Mouse (Mus musculus) kidney, embryonic 16.5 days (tissue): ENCODE results near the gene Psmb11. TPM values are rescaled to one million over a fixed set of nuclear protein-coding genes. Genes with fewer than 3 reads are reported as not detected.
"Not testable (repeated sequence)": the region's sequence is repeated elsewhere in the genome, so short reads cannot be mapped to it uniquely, and the experiment has no call there.

Experiments
- ATAC-seq: fragments of 200-750 bp; cut with Nextera tagmentation; 2 replicates; pipeline ENCODE4 v1.8.0; 2017; ENCODE audit warnings: moderate TSS enrichment; ENCODE audit not compliant: low FRiP score, low TSS enrichment
- H3K27ac ChIP-seq: fragments of 300-500 bp; sonication (generic); 2 replicates; pipeline ENCODE4 v1.5.1; 2014; ENCODE audit warnings: low read length
- H3K27me3 ChIP-seq: fragments of 300-500 bp; sonication (generic); 2 replicates; pipeline ENCODE4 v1.6.1; 2014; ENCODE audit warnings: low read length, control low read depth, mixed read lengths; ENCODE audit not compliant: insufficient read depth
- H3K36me3 ChIP-seq: fragments of 300-500 bp; sonication (generic); 2 replicates; pipeline ENCODE4 v1.6.1; 2014; ENCODE audit warnings: low read length, control low read depth, mixed read lengths; ENCODE audit not compliant: insufficient read depth
- H3K4me1 ChIP-seq: fragments of 300-500 bp; sonication (generic); 2 replicates; pipeline ENCODE4 v1.6.1; 2014; ENCODE audit warnings: low read length, control low read depth, mixed read lengths; ENCODE audit not compliant: insufficient read depth
- H3K4me2 ChIP-seq: fragments of 300-500 bp; sonication (generic); replicated peaks from 2 replicates; pipeline ENCODE4 v1.6.1; 2014; ENCODE audit warnings: low read depth, low read length
- H3K4me3 ChIP-seq: fragments of 300-500 bp; sonication (generic); 2 replicates; pipeline ENCODE4 v1.5.1; 2014; ENCODE audit warnings: mild to moderate bottlenecking, low read length
- H3K9ac ChIP-seq: fragments of 300-500 bp; sonication (generic); replicated peaks from 2 replicates; pipeline ENCODE4 v1.6.1; 2014; ENCODE audit warnings: low read length
- H3K9me3 ChIP-seq: fragments of 300-500 bp; sonication (generic); 2 replicates; pipeline ENCODE4 v1.6.1; 2016; ENCODE audit warnings: low read length, control low read depth
- WGBS: fragments of 180-500 bp; shearing (Covaris S2); extraction: QIAGEN DNeasy Blood & Tissue Kit; methylation state at CpG from one replicate; pipeline ENCODE4 v1.1.7; 2014; 5-methylcytosine and 5-hydroxymethylcytosine counted together
- polyA plus RNA-seq: library from polyadenylated mRNA; unstranded; fragments of >200 nt; fragmentation: Nextera tagmentation; extraction: Ambion mirVana; gene quantifications from 2 replicates; pipeline ENCODE4 v1.2.1, GENCODE M21; 2015

Psmb11 gene
- polyA plus RNA-seq, 1 experiment from 2014 or later: 0.07 TPM

- Histone ChIP-seq H3K9me3 (no peaks in the 10 kb centered on the region), H3K27ac (no peak overlapping the region), H3K9ac (no peak overlapping the region), H3K4me3 (no peak overlapping the region), H3K4me2 (no peak overlapping the region), H3K36me3 (peaks cover 9% of the 10 kb centered on the region; the same call in 1 of the 2 replicates), H3K4me1 (peaks cover 24% of the 10 kb centered on the region), H3K27me3 (no peaks in the 10 kb centered on the region)
- no peak for ATAC-seq
- WGBS: 36% methylated on average over 2 of the region's 2 CpGs
Observed at GRCm38 (mm10) chr14:54601601-54602000, 19.6 kb upstream of the Psmb11 start.

- peak overlapping the region; percentile 90 for H3K9ac ChIP-seq
- H3K27me3 ChIP-seq: no peaks in the 10 kb centered on the region
- no peaks in the 10 kb centered on the region for H3K9me3 ChIP-seq
- peaks cover 9% of the 10 kb centered on the region; the same call in 1 of the 2 replicates for H3K36me3 ChIP-seq
- H3K4me3 ChIP-seq: peak overlapping the region; percentile 69
- 37% methylated on average over 4 of the region's 4 CpGs for WGBS
- H3K27ac ChIP-seq: peak overlapping the region; percentile 92
- ATAC-seq: 0 out of 2 replicates have a peak, but pooled peaks have one; percentile 16
- peak overlapping the region; percentile 55 for H3K4me2 ChIP-seq
- peaks cover 24% of the 10 kb centered on the region for H3K4me1 ChIP-seq
Observed at GRCm38 (mm10) chr14:54602613-54603012, 18.6 kb upstream of the Psmb11 start.

- peaks cover 7% of the 10 kb centered on the region; the same call in 1 of the 2 replicates for H3K36me3 ChIP-seq
- H3K27me3 ChIP-seq: no peaks in the 10 kb centered on the region
- peak overlapping the region; percentile 55 for H3K4me2 ChIP-seq
- H3K9me3 ChIP-seq: no peaks in the 10 kb centered on the region
- peak overlapping the region; percentile 92 for H3K27ac ChIP-seq
- H3K4me3 ChIP-seq: peak overlapping the region; percentile 69
- H3K9ac ChIP-seq: peak overlapping the region; percentile 90
- WGBS: under 1% methylated on average over 46 of the region's 46 CpGs
- H3K4me1 ChIP-seq: peaks cover 24% of the 10 kb centered on the region
- peak; percentile 99 for ATAC-seq
Observed at GRCm38 (mm10) chr14:54603038-54603654, 18.1 kb upstream of the Psmb11 start.

- peaks cover 7% of the 10 kb centered on the region; the same call in 1 of the 2 replicates for H3K36me3 ChIP-seq
- peak overlapping the region; percentile 90; the same call in 1 of the 2 replicates for H3K9ac ChIP-seq
- no peaks in the 10 kb centered on the region for H3K9me3 ChIP-seq
- H3K27ac ChIP-seq: peak overlapping the region; percentile 86
- H3K4me1 ChIP-seq: peaks cover 24% of the 10 kb centered on the region
- H3K4me2 ChIP-seq: peak overlapping the region; percentile 55
- peak overlapping the region; percentile 69 for H3K4me3 ChIP-seq
- WGBS: 81% methylated on average over 8 of the region's 8 CpGs
- ATAC-seq: no peak
- no peaks in the 10 kb centered on the region for H3K27me3 ChIP-seq
Observed at GRCm38 (mm10) chr14:54603686-54604085, 17.5 kb upstream of the Psmb11 start.

GRCm38 (mm10) chr14:54605752-54606321 is 15.4 kb upstream of the Psmb11 start, which contains the start of gene 4931414P19Rik:
TSS of gene 4931414P19Rik (minus strand) at chr14:54605993.
- Histone ChIP-seq H3K9ac (peak within 1 kb of the TSS; percentile 81), H3K27ac (peak within 1 kb of the TSS; percentile 85), H3K4me1 (peaks cover 24% of the 10 kb centered on the region), H3K36me3 (no peaks in the 10 kb centered on the region), H3K9me3 (no peaks in the 10 kb centered on the region), H3K27me3 (no peaks in the 10 kb centered on the region), H3K4me2 (peak within 1 kb of the TSS; percentile 73), H3K4me3 (peak within 1 kb of the TSS; percentile 61)
- WGBS: under 1% methylated on average over 32 of the region's 39 CpGs
- ATAC-seq: peak; percentile 60; the same call in 1 of the 2 replicates

GRCm38 (mm10) chr14:54607226-54607625 is 14.0 kb upstream of the Psmb11 start:
- ATAC-seq: no peak
- peaks cover 6% of the 10 kb centered on the region; the same call in 1 of the 2 replicates for H3K36me3 ChIP-seq
- H3K27ac ChIP-seq: 0 out of 2 replicates have a peak overlapping the region, but pooled peaks have one; percentile 14
- H3K4me3 ChIP-seq: no peak overlapping the region
- no peaks in the 10 kb centered on the region for H3K9me3 ChIP-seq
- WGBS: 51% methylated on average over 8 of the region's 8 CpGs
- H3K4me1 ChIP-seq: peaks cover 21% of the 10 kb centered on the region
- H3K27me3 ChIP-seq: no peaks in the 10 kb centered on the region
- H3K4me2 ChIP-seq: no peak overlapping the region
- H3K9ac ChIP-seq: no peak overlapping the region

- no peak overlapping the region for H3K9ac ChIP-seq
- 0 out of 2 replicates have a peak overlapping the region, but pooled peaks have one; percentile 45 for H3K27ac ChIP-seq
- no peaks in the 10 kb centered on the region for H3K27me3 ChIP-seq
- H3K4me1 ChIP-seq: peaks cover 11% of the 10 kb centered on the region
- no peak for ATAC-seq
- WGBS: 54% methylated on average over 4 of the region's 4 CpGs
- H3K4me3 ChIP-seq: no peak overlapping the region
- H3K4me2 ChIP-seq: no peak overlapping the region
- H3K9me3 ChIP-seq: no peaks in the 10 kb centered on the region
- peaks cover 17% of the 10 kb centered on the region for H3K36me3 ChIP-seq
Observed at GRCm38 (mm10) chr14:54609245-54609644, 12.0 kb upstream of the Psmb11 start.

GRCm38 (mm10) chr14:54609962-54610361 is 11.3 kb upstream of the Psmb11 start:
- no peak overlapping the region for H3K4me3 ChIP-seq
- no peaks in the 10 kb centered on the region for H3K9me3 ChIP-seq
- H3K27me3 ChIP-seq: no peaks in the 10 kb centered on the region

GRCm38 (mm10) chr14:54610648-54611047 is 10.6 kb upstream of the Psmb11 start:
- H3K4me3 ChIP-seq: no peak overlapping the region
- H3K27ac ChIP-seq: no peak overlapping the region
- H3K4me2 ChIP-seq: no peak overlapping the region
- H3K4me1 ChIP-seq: no peaks in the 10 kb centered on the region
- no peaks in the 10 kb centered on the region for H3K27me3 ChIP-seq
- no peak overlapping the region for H3K9ac ChIP-seq
- peaks cover 26% of the 10 kb centered on the region for H3K36me3 ChIP-seq
- H3K9me3 ChIP-seq: no peaks in the 10 kb centered on the region
- ATAC-seq: no peak
- WGBS: 88% methylated on average over 6 of the region's 6 CpGs

More at GRCm38 (mm10) chr14:54609962-54610361, 11.3 kb upstream of the Psmb11 start:
- 80% methylated on average over 4 of the region's 4 CpGs for WGBS
- H3K36me3 ChIP-seq: peaks cover 21% of the 10 kb centered on the region
- no peak overlapping the region for H3K4me2 ChIP-seq
- peaks cover 4% of the 10 kb centered on the region for H3K4me1 ChIP-seq
- no peak overlapping the region for H3K9ac ChIP-seq
- H3K27ac ChIP-seq: no peak overlapping the region
- ATAC-seq: no peak

- not testable (repeated sequence) for ATAC-seq
- 87% methylated on average over 15 of the region's 16 CpGs for WGBS
Observed at GRCm38 (mm10) chr14:54614130-54614529, 7.1 kb upstream of the Psmb11 start.

More at GRCm38 (mm10) chr14:54614130-54614529, 7.1 kb upstream of the Psmb11 start:
- Histone ChIP-seq H3K36me3 (peaks cover 31% of the 10 kb centered on the region), H3K4me1 (peaks cover 12% of the 10 kb centered on the region)
- H3K27ac ChIP-seq, H3K4me2 ChIP-seq, H3K27me3 ChIP-seq, H3K4me3 ChIP-seq, H3K9me3 ChIP-seq, H3K9ac ChIP-seq: not testable (repeated sequence)
